ENCODE assay signal across 22 mouse cellular contexts in the genomic region with DNA sequence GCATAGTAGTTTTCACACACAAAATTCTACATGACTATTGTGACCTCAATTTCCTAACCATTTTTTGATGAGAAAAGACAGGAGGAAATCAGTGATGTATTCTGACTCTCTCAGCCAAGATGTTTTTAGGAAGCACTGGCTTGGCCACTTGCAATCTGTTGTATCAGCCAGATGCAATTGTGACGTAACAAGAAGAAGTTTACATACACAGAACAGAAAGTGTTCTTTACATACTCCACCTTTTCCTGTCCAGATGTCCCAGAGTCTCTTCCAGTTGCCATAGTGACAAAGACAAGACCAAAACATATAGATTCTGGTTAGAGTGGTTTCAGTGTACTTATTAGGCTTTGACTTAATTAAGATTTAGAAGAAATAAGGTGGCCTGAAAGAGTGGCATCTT. TPM values are rescaled to one million over a fixed set of nuclear protein-coding genes. Genes with fewer than 3 reads are reported as not detected.
"Had no signal": no experiment of that assay in that cellular context is flagged by ENCODE, and none has a peak within 500 bp of the region (broad histone marks: within the 10 kb centered on the region; RNA-seq: fewer than 3 reads in every experiment).

No protein-coding gene starts in this region.

- H3K9ac ChIP-seq: limb, embryonic 12.5 days; limb, embryonic 15.5 days; liver, embryonic 14.5 days; liver, postnatal 0 days; neural tube, embryonic 12.5 days; neural tube, embryonic 15.5 days; stomach, embryonic 15.5 days had no signal

- DNase-seq: kidney, adult 18-20 months; kidney, adult 9 months; kidney, postnatal 14 days; kidney, postnatal 4 days; left cerebral cortex, postnatal 4 days; liver, postnatal 0 days; lung, postnatal 14 days; midbrain, embryonic 14.5 days; retina, postnatal 1 day; right cerebral cortex, postnatal 25 days; spleen, adult 18-20 months; thymus, postnatal 25 days had no signal

- H3K36me3 ChIP-seq: limb, embryonic 12.5 days; limb, embryonic 15.5 days; neural tube, embryonic 12.5 days; neural tube, embryonic 15.5 days; stomach, embryonic 15.5 days had no signal

- H3K27me3 ChIP-seq: limb, embryonic 12.5 days; limb, embryonic 15.5 days; neural tube, embryonic 12.5 days; neural tube, embryonic 15.5 days; stomach, embryonic 15.5 days had no signal

- H3K27ac ChIP-seq: limb, embryonic 12.5 days; limb, embryonic 15.5 days; liver, embryonic 14.5 days; macrophage; neural tube, embryonic 12.5 days; neural tube, embryonic 15.5 days had no signal

- H3K4me2 ChIP-seq: limb, embryonic 12.5 days; limb, embryonic 15.5 days; liver, embryonic 11.5 days; midbrain, embryonic 11.5 days; neural tube, embryonic 12.5 days; neural tube, embryonic 15.5 days; stomach, embryonic 15.5 days had no signal

- H3K9me3 ChIP-seq: limb, embryonic 12.5 days; limb, embryonic 15.5 days; neural tube, embryonic 12.5 days; neural tube, embryonic 15.5 days; stomach, embryonic 15.5 days had no signal

- H3K4me1 ChIP-seq: limb, embryonic 12.5 days; limb, embryonic 15.5 days; neural tube, embryonic 12.5 days; neural tube, embryonic 15.5 days; stomach, embryonic 15.5 days had no signal

- H3K4me3 ChIP-seq: limb, embryonic 12.5 days; limb, embryonic 15.5 days; neural tube, embryonic 12.5 days; neural tube, embryonic 15.5 days; stomach, embryonic 15.5 days had no signal

RNA-seq across cellular contexts. Expression of gene Stxbp6, which starts 7.1 kb away (rescaled TPM):
- total RNA-seq: megakaryocyte-erythroid progenitor cell, adult 5-6 weeks had no signal
